Mouse (Mus musculus) cerebellum, adult 2 months (tissue): Measurements from ENCODE around the gene Zfp277.

ENCODE experiments used
- CTCF ChIP-seq: fragments of 200-500 bp; IDR thresholded peaks from 2 replicates; pipeline ENCODE4 v1.5.1; 2011; ENCODE audit warnings: low read depth, mild to moderate bottlenecking, control low read depth, low read length, moderate library complexity, borderline replicate concordance; ENCODE audit not compliant: insufficient read depth
- POLR2A ChIP-seq: fragments of 200-500 bp; IDR thresholded peaks from 2 replicates; pipeline ENCODE4 v1.6.1; 2011; ENCODE audit warnings: low read length, control low read depth, borderline replicate concordance; ENCODE audit not compliant: insufficient read depth

GRCm38 (mm10) chr12:40484224-40484623 lies 38.5 kb upstream of the Zfp277 start:
- TF ChIP-seq CTCF (no peak), POLR2A (no peak)
